Mouse (Mus musculus): Measurements from ENCODE around the gene Pa2g4.
"Not testable (repeated sequence)": the region's sequence is repeated elsewhere in the genome, so short reads cannot be mapped to it uniquely, and the experiment has no call there.

The Pa2g4 gene

GRCm38 (mm10) chr10:128579731-128580130 is 13.9 kb upstream of the Pa2g4 start:
- DNase-seq (ENCODE audit: inconsistent age in 2 of 2, low spot score in 1 of 2): no peak

DNA sequence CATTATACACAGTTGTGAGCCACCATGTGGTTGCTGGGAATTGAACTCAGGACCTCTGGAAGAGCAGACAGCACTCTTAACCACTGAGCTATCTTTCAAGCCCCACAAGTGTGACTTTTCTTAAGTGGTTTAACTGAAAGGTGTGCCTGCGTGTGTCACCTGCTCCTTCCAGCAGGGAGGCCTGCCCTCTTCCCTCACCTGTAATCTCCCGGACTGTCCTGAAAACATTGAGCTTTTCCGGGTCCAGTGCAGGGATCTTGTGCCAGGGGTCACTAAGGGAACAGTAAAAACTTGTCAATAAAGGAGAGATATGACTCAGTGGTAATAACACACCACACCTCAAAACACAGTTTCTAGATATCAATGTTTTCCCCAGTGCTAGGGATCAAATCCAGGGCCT is 13.5 kb upstream of the Pa2g4 start:
- DNase-seq (ENCODE audit: inconsistent age in 2 of 2, low spot score in 1 of 2): no peak

DNA sequence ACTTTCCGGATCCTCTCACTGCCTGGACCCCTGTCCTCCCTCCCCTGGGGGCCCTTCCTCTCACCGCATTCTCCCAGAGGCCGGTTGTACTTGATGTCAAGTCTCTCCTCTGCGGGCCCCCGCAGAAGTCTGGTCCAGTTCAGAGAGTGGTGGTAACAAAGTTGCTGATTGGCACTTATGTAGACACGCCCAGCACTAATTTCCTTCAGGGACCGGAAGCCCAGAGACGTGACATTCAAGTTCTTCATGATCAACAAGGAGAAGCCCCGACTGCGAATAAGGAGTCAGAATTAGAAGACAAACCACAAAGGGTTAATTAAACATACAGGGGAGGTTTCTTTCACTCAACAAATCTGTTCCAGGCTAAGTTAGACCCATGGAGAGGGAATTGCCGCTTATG is 12.5 kb upstream of the Pa2g4 start:
- DNase-seq (ENCODE audit: inconsistent age in 2 of 2, low spot score in 1 of 2): peak in 1 of 2 experiments; percentile 16

GRCm38 (mm10) chr10:128575063-128575462 is 9.3 kb upstream of the Pa2g4 start:
- DNase-seq (ENCODE audit: inconsistent age in 2 of 2, low spot score in 1 of 2): no peak

DNA sequence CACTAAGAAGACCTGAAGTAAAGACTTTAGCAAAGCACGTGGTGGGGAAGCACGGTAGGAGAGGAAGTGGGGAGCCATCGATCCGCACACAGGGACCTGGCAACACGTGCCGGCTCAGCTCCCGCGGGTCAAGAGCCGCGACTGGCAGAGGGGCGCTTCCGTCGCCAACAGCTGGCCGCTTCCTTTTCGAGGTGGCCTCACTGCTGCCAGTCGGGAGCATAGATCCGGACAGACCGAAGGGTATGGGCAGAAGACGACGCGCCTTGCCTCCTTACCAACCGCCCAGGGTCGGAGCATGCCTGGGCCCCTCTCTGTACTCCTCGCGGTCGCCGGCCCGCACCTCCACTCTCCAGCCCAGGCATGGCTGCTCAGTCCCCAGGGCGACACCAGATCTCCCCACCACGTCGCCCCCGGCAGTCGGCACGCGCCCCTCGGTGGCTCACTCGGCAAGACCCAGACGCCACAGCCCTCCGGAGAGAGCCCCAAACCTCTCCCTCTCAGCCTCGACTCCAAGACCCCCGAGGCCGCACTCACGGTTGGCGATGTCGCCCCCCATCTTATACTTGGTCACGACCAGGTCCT is 490 bp downstream of the Pa2g4 start:
- no peak for DNase-seq (ENCODE audit: inconsistent age in 2 of 2, low spot score in 1 of 2)

DNA sequence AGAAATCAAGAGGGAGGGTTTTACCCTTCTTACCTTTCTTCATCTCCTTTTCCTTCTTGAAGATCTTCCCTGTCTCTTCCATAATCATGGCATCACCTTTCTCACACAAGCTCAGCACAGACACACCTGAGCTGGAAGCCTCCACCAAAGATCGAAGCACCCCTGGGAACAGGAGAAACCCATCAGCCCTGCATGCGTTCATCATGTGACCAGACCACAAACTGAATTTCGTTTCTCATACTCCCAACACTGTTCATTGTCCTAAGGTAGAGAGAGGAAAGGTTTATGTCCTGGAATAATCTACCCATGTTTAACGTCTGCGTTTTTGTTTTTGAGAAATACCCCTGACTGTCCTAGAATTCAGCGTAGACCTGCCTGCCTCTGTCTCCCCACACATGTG is 2.2 kb downstream of the Pa2g4 start:
- DNase-seq (ENCODE audit: inconsistent age in 2 of 2, low spot score in 1 of 2): no peak

DNA sequence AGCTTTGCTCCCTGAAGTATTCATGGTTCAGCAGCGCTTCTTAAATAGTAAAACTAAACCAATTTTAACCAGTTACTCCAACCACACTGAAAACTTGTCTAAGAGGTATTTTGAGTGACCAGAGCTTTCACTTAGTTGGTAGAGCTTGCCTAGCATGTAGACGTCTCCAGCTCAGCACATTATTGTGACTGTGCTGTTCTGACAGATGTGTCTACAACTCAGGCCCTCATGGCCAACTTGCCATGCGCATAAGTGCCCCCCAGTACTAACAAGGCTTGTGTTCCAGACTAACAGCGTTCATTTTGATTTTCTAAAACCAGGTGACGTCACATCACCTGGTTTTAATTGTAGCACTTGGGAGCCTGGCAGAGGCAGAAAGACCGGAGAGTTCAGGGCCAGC is 8.8 kb downstream of the Pa2g4 start:
- no peak for DNase-seq (ENCODE audit: inconsistent age in 2 of 2, low spot score in 1 of 2)

- no peak for DNase-seq (ENCODE audit: inconsistent age in 2 of 2, low spot score in 1 of 2)
Observed at GRCm38 (mm10) chr10:128556286-128556685, 9.5 kb downstream of the Pa2g4 start.

GRCm38 (mm10) chr10:128555567-128555966 is 10.2 kb downstream of the Pa2g4 start:
- not testable (repeated sequence) for DNase-seq (ENCODE audit: inconsistent age in 2 of 2, low spot score in 1 of 2)

- DNase-seq (ENCODE audit: inconsistent age in 2 of 2, low spot score in 1 of 2): peak; percentile 26 to 53
Observed at GRCm38 (mm10) chr10:128550144-128550823, 15.5 kb downstream of the Pa2g4 start.

DNA sequence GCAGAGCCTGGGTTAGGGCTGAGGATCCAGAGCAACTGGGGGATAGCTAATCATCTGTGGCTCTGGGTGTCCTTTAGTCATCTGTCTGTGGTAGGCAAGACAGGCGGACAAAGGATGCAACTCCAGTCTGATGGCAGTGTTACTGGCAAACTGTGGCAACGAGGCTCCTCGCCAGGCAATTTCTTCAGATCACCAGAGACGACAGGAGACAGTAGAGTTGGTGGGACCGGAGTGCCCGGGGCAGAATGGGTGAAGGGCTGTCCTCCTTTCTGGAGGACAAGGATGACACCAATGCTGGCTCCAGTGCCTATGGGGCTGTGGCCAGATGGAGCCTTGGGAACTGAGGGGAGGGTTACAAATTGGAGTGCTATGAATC is 16.1 kb downstream of the Pa2g4 start:
- peak; percentile 56 to 73 for DNase-seq (ENCODE audit: inconsistent age in 2 of 2, low spot score in 1 of 2)

- peak; percentile 94 to 97 for DNase-seq (ENCODE audit: inconsistent age in 2 of 2, low spot score in 1 of 2)
Observed at GRCm38 (mm10) chr10:128548947-128549681, 16.7 kb downstream of the Pa2g4 start, which contains the start of gene Rpl41. Gene Rpl41, minus strand, starts transcription at chr10:128549305.

GRCm38 (mm10) chr10:128548051-128548791 is 17.6 kb downstream of the Pa2g4 start:
- not testable (repeated sequence) for DNase-seq (ENCODE audit: inconsistent age in 2 of 2, low spot score in 1 of 2)

GRCm38 (mm10) chr10:128547361-128548032 is 18.3 kb downstream of the Pa2g4 start, which contains the start of gene Zc3h10:
Gene Zc3h10, minus strand, starts transcription at chr10:128547774.
- peak; percentile 97 to 98 for DNase-seq (ENCODE audit: inconsistent age in 2 of 2, low spot score in 1 of 2)

- DNase-seq (ENCODE audit: inconsistent age in 2 of 2, low spot score in 1 of 2): no peak
Observed at GRCm38 (mm10) chr10:128546787-128547186, 19.0 kb downstream of the Pa2g4 start.

- peak in 1 of 2 experiments; percentile 79 for DNase-seq (ENCODE audit: inconsistent age in 2 of 2, low spot score in 1 of 2)
Observed at GRCm38 (mm10) chr10:128546361-128546760, 19.4 kb downstream of the Pa2g4 start.

DNA sequence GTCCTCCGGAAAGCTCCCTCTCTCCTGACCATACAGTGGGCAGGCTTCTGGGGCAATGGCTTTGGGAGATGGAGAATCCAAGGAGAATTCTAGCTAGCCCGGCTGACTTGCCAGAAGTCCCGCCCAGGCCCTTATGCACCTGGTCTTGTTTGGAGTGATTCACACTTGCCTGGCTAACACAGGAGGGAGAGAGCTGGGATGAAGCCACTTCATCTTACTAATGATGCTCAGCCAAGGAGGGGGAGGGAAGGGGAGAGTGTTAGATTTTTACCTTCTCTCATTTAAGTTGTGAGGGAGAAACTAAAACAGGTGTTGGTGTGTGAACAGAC is 20.3 kb downstream of the Pa2g4 start:
- DNase-seq (ENCODE audit: inconsistent age in 2 of 2, low spot score in 1 of 2): no peak

DNA sequence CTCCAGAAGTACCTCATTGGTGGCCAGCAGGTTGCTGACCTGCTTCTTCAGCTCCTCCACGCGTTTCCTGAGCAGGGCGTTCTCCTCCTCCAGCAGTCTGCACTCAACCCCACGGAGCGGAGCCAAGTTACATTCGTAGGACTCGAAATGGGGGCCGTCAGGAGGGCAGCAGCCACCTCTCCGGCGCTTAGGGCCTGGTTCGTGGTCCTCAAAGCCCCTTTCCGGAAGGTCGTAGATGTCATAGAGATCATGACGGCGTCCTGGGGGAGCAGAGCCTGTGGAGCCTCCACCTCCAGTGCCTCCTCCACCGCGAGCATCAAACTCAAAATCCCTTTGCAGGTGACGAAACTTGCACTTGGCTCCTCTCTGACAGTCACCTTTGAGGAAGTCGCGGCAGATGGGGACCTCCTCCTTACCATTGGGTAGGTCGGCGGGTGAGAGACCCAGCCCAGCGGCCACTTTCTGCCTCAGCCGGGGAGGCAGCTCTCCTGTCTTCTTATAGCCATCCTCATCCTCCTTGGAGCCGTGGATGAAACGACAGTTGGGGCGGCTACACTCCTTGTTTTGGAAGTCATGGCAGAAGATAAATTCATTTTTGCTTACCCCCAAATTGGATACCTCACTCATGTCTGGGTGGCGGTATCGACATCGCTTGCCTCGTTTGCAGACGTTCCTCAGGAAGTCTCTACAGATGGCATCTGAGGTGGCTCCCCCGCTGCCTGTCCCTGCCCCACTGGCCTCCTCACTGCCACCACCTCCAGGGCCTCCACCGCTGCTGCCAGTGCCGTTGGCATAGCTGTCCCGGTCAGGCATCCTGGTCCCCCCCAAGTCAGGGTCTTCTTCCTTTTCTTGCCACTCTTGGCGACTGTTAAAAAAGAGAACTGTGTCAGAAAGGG is 20.9 kb downstream of the Pa2g4 start:
- DNase-seq (ENCODE audit: inconsistent age in 2 of 2, low spot score in 1 of 2): peak in 1 of 2 experiments; percentile 28

GRCm38 (mm10) chr10:128544151-128544657 is 21.6 kb downstream of the Pa2g4 start:
- peak in 1 of 2 experiments; percentile 31 for DNase-seq (ENCODE audit: inconsistent age in 2 of 2, low spot score in 1 of 2)

GRCm38 (mm10) chr10:128543100-128543499 is 22.7 kb downstream of the Pa2g4 start:
- no peak for DNase-seq (ENCODE audit: inconsistent age in 2 of 2, low spot score in 1 of 2)

All from adrenal gland, adult (tissue).